Mouse (Mus musculus) adrenal gland (tissue): ENCODE results near the gene Sash1.

Source experiments
- intact Hi-C: fragments of 180-260 bp; cut with DNase I; formaldehyde crosslinking; loops from one replicate; pipeline ENCODE4 v1.15.1; 2025

Sash1 gene

GRCm38 (mm10) chr10:8903086-8903485, 17.2 kb upstream of the Sash1 start:
- intact Hi-C loops: no loop called here

DNA sequence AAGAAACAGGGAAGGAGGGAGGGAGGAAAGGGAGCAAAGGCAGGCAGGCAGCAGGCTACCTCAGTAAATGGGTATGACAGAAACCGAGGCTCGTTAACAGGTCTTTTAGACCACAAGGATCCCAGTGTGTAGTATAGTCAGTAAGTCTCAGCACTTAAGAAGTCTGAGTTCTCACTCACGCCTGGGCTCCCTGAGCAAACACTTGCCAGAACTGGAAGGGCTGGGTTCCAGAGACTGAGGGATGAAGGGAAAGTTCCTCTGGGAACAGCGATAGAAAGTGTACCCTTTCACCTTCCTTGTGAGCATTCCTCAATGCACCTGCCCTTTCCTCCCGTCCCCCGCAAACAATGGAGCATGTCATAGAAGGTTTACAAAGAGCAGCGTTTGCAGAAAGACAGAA, 16.5 kb upstream of the Sash1 start:
- intact Hi-C loops: no loop called here

GRCm38 (mm10) chr10:8898831-8899511, 13.1 kb upstream of the Sash1 start:
- intact Hi-C loops: no loop called here

DNA sequence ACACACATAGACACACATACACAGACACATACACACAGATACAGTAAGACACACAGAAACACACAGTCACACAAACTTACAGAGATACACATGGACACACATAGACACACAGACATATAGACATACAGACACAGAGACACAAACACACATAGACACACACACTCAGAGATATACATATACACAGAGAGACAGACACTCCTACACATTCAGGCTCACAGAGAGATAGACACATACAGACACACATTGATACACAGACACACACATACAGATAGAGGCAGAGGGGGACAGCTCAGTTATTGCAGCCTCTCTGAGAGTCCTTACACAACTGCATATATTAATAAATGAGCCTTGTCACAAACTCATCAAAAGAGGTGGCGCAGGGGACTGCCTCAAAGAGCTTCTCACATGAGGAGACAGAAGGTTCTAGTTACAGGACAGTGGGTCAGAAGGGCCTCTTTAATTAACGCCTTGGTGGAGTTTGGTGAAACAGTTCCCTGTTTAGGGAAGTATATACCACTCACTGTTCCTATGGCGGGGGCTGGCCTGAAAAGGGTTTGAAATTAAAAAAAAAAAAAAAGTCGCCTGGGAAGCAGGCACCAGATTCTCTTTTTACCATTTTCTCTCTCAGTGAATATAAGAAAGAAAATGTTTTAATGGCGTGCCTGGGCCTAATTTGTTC, 12.4 kb upstream of the Sash1 start:
- intact Hi-C loops: no loop called here

DNA sequence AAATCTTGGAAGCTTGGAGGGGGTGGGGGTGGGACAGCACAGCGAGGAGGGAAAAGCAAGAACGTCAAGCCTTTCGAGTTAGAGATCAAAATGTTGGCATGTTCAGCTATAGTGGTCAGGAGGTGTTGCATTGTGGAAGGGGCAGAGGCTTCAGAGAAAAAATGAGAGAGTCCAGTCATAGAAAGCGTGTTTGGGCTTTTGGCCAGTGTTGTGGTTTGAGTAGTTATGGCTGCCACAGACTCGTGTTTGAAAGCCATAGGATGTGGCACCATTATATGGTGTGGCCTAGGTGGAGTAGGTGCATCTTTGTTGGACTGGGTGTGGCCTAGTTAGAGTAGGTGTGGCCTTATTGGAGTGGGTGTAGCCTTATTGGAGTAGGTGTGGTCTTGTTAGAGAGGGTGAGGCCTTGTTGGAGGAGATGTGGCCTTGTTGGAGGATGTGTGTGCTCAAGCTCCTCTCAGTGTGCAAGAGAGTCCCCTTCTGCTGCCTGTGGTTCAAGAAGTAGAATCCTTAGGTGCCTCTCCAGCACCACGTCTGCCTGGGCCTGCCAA, 9.2 kb upstream of the Sash1 start:
- intact Hi-C loops: no loop called here

DNA sequence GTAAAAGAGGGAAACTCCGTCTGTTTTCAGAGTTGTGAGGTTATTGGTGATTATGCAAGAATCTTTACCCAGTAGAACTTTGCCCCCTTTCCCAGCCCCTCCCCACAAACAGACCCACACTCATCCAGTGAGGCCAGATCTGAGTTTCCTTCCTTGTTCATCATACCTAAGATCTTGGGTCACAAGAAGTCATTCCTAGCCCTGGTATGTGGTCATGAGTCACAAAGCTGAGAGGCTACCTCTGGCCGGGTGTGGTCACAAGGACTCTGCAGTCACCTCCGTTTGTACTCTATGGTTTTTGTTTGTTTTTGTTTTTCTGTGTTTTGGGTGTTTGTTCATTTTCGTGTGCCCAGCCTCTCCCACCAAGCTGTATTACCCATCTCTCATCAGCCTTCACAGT, 4.6 kb upstream of the Sash1 start:
- intact Hi-C loops: no loop called here

DNA sequence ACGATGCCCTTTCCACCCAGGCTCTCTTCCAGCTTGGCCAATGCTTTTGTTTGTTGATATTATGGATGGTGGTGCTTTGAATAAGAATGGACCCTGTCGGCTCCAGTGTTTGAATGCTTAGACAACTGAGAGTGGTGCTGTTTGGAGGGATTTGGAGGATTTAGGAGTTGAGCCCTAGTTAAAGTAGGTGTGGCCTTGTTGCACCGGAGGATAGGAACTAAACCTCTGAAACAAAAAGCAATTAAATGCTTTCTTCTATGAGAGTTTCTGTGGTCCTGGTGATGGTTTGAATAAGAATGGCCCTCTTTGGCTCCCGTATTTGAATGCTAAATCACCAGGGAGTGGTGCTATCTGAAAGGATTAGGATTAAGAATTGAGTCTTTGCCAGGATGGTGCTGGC, 3.5 kb upstream of the Sash1 start:
- intact Hi-C loops: no loop called here

- intact Hi-C loops: no loop called here
These were observed 621 bp upstream of the Sash1 start for GRCm38 (mm10) chr10:8886528-8886854.

DNA sequence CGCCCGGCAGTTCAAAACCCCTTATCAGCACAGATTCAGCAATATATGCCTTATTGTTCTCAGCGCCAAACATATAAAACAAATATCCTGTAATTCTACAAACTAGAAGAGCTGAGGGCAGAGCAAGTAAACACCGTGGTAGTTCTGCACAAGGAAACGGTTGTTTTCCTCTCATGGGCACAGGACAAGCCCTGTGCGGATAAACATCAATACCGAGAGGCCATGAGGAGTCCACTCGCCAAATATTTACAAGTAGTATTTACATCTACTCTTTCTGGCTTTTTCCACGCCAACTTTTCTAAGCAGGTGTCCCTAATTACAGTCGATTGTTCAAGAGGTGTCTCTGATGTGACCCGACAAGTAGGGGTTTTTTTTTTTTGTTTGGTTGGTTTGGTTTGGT, 669 bp downstream of the Sash1 start:
- intact Hi-C loops: no loop called here

DNA sequence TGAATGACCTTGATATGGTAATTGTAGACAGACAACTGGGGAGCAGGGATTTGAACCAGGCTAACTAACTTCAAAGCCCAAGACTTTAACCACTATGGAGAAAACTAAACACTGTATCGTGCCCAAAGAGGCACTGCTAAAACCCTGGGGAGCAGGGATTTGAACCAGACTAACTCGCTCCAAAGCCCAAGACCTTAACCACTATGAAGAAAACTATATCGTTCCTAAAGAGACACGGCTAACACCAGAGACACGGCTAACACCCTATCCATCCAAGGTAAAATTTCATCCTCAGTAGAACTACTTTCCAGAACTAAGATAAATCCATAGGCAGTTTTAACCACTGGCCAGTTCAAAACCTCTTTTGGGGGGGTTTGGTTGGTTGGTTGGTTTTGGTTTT, 1.3 kb downstream of the Sash1 start:
- intact Hi-C loops: no loop called here

- intact Hi-C loops: no loop called here
These were observed 2.2 kb downstream of the Sash1 start for GRCm38 (mm10) chr10:8883686-8884085.

DNA sequence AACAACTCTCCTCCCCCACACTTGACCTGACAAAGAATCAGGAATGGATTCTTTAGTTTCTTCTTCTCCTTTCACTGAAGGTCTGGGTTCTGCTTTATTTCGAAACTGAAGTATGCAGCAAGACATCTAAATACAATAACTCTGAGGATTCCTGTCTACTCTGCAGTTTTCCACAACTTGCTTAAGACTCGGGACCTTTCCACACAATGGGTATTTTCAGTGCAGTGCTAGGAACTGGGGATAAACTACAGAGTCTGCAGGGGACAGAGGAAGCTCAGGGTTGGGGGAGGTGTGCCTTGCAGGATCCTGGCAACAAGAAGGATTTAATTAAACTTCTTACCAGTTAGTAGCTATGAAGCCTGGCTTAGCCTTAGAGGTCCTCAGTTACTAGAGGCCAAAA, 4.1 kb downstream of the Sash1 start:
- intact Hi-C loops: no loop called here

- intact Hi-C loops: no loop called here
These were observed 4.8 kb downstream of the Sash1 start for GRCm38 (mm10) chr10:8880950-8881675.

- intact Hi-C loops: no loop called here
These were observed 7.0 kb downstream of the Sash1 start for GRCm38 (mm10) chr10:8878824-8879223.

DNA sequence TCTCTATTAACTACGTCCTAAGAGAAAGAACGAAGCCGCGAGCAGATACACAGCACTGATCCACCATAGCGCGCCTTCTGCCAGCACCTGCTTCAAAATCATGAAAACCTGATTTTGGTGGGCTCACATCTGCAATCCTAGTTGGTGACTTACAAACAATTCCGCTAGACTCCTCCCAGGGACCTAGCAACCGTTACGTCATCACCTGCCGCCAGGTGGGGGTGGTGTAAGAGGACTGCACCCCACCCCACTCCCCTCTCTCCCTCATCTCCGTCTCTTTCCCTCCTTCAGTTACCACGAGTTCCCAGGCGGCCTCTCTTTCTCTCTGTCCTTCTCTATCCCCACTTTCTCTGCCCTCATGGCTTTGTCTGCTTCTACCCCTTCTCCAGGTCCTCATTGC, 7.5 kb downstream of the Sash1 start:
- intact Hi-C loops: no loop called here

DNA sequence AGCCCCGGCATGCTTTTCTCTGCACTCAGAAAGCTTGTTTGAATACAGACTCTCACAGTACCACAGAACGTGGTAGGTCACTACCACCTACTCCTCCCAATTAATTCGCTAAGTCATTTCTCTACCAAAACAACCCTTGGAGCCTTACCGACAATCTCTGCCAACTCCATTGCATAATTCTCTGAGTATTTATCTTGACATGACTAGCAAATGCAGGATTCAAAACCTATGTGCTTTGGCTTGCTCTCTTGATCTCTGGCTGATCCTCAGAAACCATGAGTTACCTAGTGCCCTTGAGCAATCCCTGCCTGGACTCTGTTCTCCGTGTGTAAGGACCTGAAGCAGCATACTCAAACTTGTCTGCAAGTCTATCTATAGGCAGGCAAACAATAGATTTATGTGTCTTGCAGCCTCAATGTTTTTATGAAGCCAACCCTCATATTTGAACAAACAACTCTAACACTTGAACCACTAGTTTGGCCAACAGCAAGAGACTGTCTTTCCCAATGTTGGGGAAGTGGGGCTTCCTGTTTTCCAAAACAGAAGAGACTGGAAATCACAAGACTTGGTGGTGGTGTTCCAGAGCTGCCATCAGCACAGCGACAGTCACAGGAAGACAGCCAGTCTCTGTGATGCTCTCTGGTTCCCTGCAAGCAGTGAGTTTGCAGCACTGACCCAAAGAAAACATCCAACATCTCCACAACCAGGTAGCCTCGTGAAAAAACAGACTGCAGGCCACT, 12.1 kb downstream of the Sash1 start:
- intact Hi-C loops: no loop called here

- intact Hi-C loops: no loop called here
These were observed 13.1 kb downstream of the Sash1 start for GRCm38 (mm10) chr10:8872788-8873187.

- intact Hi-C loops: no loop called here
These were observed 13.9 kb downstream of the Sash1 start for GRCm38 (mm10) chr10:8871935-8872334.

DNA sequence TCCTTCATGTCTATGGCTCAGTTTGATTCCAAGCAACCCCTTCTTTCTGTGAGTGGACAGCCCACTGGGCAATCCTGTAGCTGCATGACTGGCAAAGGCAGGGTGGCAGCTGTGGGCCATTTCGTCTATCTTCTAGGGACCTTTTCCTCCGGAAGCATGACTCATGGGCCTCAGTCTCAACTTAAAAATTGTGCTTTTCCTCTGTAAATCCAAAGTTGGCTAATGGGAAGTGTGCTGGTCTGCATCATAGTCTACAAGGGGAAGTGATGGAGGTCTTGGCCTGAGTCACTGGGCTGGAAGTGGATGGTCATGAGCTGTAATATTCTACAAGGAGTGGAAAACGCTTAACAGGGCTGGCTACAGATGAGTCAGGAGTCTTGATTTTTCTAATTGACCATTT, 15.5 kb downstream of the Sash1 start:
- intact Hi-C loops: no loop called here

DNA sequence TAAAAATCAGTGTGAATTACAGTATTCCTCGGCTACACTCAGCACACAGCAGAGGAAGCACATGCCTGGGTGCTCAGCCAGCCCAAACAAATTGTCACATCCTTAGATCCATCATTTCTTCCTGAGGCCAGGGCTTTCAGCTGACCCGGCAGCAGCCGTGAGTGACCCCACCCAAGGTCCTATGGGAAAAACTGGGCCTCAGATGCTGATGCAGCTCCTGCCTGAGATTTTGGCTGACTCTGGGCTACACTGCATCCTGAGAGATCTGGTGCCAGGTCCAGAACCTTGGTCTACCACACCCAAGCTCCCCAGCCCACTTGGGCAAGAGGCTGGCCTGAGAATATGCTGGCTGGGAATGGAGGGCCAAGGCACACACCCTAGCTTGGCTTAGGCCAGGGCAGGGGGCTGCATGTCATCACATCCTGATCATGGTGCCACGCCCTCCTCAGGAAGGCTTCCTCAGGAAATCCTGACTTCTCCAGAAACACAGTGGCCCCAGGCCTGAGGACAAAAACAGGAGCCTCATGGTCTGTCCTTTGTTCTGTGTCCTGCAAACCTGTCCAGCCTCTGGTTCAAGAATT, 19.7 kb downstream of the Sash1 start:
- intact Hi-C loops: no loop called here

DNA sequence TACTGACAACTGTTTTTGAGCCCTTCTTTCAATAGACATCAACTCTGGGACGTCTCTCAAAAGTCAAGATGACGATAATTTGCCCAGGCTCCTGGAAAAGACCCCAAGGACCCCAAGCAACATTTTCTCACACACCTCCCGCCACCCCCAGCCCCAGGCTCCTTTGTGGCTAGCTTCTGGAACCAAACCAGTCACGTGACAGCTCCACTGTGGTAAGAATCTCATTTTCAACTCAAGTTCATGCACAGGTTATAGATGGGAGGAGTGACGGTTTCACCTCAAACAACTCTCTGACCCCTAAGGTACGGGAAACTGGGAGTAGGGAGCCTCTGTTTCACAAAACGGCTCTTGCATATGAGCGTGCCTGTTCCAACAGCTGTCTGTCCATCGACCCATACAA, 25.2 kb downstream of the Sash1 start:
- intact Hi-C loops: no loop called here
